Mouse (Mus musculus) kidney, adult 2 months (tissue): ENCODE data around the gene Rassf8.

ENCODE experiments used
- CTCF ChIP-seq: fragments of 200-500 bp; conservative IDR thresholded peaks from 2 replicates; pipeline ENCODE4 v1.5.1; 2011; ENCODE audit warnings: low read depth, mild to moderate bottlenecking, control low read depth, low read length, moderate library complexity, mixed read lengths; ENCODE audit not compliant: insufficient read depth, insufficient read length
- POLR2A ChIP-seq: fragments of 200-500 bp; IDR thresholded peaks from one replicate; pipeline ENCODE4 v1.6.1; 2011; ENCODE audit warnings: low read depth, low read length, control low read depth

GRCm38 (mm10) chr6:145826305-145826704 lies 79.8 kb downstream of the Rassf8 start:
- TF ChIP-seq CTCF, result no peak
- TF ChIP-seq POLR2A, result no peak
